Mouse (Mus musculus) midbrain, embryonic 16.5 days (tissue): ENCODE results near the gene Gm20388. TPM values are rescaled to one million over a fixed set of nuclear protein-coding genes. Genes with fewer than 3 reads are reported as not detected.

Experiments
- ATAC-seq: fragments of 200-750 bp; cut with Nextera tagmentation; 2 replicates; pipeline ENCODE4 v1.8.0; 2017; ENCODE audit warnings: moderate TSS enrichment
- H3K27ac ChIP-seq: fragments of 300-500 bp; sonication (generic); 2 replicates; pipeline ENCODE4 v1.5.1; 2014; ENCODE audit warnings: mild to moderate bottlenecking, low read length, mixed read lengths
- H3K27me3 ChIP-seq: fragments of 300-500 bp; sonication (generic); 2 replicates; pipeline ENCODE4 v1.6.1; 2014; ENCODE audit warnings: low read depth, low read length, mixed read lengths; ENCODE audit not compliant: control insufficient read depth, insufficient read depth
- H3K36me3 ChIP-seq: fragments of 300-500 bp; sonication (generic); 2 replicates; pipeline ENCODE4 v1.6.1; 2014; ENCODE audit warnings: mild to moderate bottlenecking, low read length, moderate library complexity, mixed read lengths; ENCODE audit not compliant: control insufficient read depth, insufficient read depth
- H3K4me1 ChIP-seq: fragments of 300-500 bp; sonication (generic); 2 replicates; pipeline ENCODE4 v1.6.1; 2014; ENCODE audit warnings: mild to moderate bottlenecking, low read length, mixed read lengths; ENCODE audit not compliant: control insufficient read depth, insufficient read depth
- H3K4me2 ChIP-seq: fragments of 300-500 bp; sonication (generic); 2 replicates; pipeline ENCODE4 v1.6.1; 2014; ENCODE audit warnings: mild to moderate bottlenecking, low read length, mixed read lengths
- H3K4me3 ChIP-seq: fragments of 300-500 bp; sonication (generic); 2 replicates; pipeline ENCODE4 v1.5.1; 2014; ENCODE audit warnings: low read depth, mild to moderate bottlenecking, low read length, moderate library complexity, mixed read lengths
- H3K9ac ChIP-seq: fragments of 300-500 bp; sonication (generic); 2 replicates; pipeline ENCODE4 v1.6.1; 2014; ENCODE audit warnings: low read depth, low read length, mixed read lengths
- H3K9me3 ChIP-seq: fragments of 300-500 bp; sonication (generic); replicated peaks from 2 replicates; pipeline ENCODE4 v1.6.1; 2014; ENCODE audit warnings: mild to moderate bottlenecking, low read length, mixed read lengths; ENCODE audit not compliant: control insufficient read depth, poor library complexity, severe bottlenecking
- WGBS: fragments of 180-500 bp; shearing (Covaris S2); extraction: QIAGEN DNeasy Blood & Tissue Kit; methylation state at CpG from one replicate; pipeline ENCODE4 v1.1.7; 2014; 5-methylcytosine and 5-hydroxymethylcytosine counted together
- polyA plus RNA-seq: library from polyadenylated mRNA; unstranded; fragments of >200 nt; fragmentation: Nextera tagmentation; extraction: Ambion mirVana; gene quantifications from 2 replicates; pipeline ENCODE4 v1.2.1, GENCODE M21; 2015

The Gm20388 gene
- polyA plus RNA-seq, 1 experiment from 2014 or later: 7.5 TPM

DNA sequence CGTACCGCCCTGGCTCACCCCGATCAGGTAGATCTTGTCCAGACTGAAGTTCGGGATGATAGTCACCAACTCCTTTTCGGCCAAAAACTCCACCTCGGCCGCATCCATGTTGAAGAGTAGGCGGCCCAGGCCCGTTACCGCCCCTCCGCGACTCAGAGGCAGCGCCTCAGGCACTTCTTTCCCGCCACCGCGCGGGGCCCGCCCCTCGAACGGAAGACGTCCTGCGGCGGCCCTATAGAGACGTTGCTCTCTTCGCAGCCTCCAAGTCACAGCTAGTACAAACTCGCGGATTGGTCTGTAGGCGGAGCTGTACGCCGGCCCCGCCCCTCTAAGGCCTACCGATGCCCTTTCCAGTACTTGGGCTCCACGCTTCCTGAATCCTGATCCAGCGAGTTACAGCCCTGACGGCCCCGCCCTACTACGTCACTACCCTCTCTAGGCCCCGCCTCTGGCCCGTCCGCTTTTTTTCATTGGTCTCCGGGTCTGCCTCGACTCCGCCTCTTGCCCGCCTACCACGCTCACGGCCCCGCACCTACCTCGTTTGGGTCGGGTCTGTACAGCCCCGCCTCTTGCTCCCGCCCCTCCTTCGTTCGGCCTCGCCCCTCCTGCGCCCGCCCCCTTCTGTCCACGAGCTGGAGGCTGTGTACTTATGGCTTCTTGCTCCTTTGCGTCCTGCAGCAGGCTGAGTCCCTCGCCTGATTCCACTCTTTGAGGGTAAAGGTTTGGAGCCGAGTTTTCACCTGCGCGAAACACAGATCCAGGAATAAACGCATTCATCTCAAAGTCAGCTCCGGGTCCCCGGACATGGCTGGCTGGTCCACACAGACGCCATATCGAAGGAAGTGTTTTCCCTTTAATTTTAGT is 678.5 kb downstream of the Gm20388 start, which contains the start of gene Gins2:
Gene Gins2 (minus strand): TSS at position 397 of the 864 bp plus-strand sequence.
- peak within 1 kb of the TSS; percentile 99 for H3K4me2 ChIP-seq
- H3K27ac ChIP-seq: peak within 1 kb of the TSS; percentile 10; the same call in 1 of the 2 replicates
- under 1% methylated on average over 66 of the region's 67 CpGs for WGBS
- H3K36me3 ChIP-seq: no peaks in the 10 kb centered on the region
- H3K9me3 ChIP-seq: no peaks in the 10 kb centered on the region
- H3K27me3 ChIP-seq: no peaks in the 10 kb centered on the region
- ATAC-seq: peak; percentile 98
- H3K4me1 ChIP-seq: peaks cover 6% of the 10 kb centered on the region
- peak within 1 kb of the TSS; percentile 57 for H3K4me3 ChIP-seq
- H3K9ac ChIP-seq: peak within 1 kb of the TSS; percentile 59

DNA sequence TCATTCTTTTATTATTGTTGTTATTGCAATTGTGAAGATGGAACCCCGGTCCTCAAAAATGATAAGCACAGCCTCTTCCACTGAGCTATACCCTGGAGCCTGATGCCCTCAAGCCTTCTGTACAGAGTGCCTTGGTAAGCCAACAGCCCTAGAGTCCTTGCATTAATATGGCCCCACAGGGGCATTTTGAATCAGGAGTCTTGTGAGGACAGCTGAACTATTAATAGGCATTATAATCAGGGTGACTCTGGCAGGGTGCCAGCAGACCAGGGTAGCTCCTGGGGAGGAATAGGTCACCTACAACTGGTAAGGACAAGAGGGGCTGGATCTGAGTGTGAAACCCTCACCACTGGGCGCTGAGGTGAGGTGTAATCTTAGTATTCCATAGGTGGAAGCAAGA is 679.3 kb downstream of the Gm20388 start:
- H3K4me2 ChIP-seq: peak overlapping the region; percentile 99
- H3K36me3 ChIP-seq: no peaks in the 10 kb centered on the region
- H3K27me3 ChIP-seq: no peaks in the 10 kb centered on the region
- peak overlapping the region; percentile 57 for H3K4me3 ChIP-seq
- 59% methylated on average over 2 of the region's 2 CpGs for WGBS
- ATAC-seq: no peak
- H3K9me3 ChIP-seq: no peaks in the 10 kb centered on the region
- H3K9ac ChIP-seq: peak overlapping the region; percentile 54
- no peak overlapping the region for H3K27ac ChIP-seq
- peaks cover 6% of the 10 kb centered on the region for H3K4me1 ChIP-seq

DNA sequence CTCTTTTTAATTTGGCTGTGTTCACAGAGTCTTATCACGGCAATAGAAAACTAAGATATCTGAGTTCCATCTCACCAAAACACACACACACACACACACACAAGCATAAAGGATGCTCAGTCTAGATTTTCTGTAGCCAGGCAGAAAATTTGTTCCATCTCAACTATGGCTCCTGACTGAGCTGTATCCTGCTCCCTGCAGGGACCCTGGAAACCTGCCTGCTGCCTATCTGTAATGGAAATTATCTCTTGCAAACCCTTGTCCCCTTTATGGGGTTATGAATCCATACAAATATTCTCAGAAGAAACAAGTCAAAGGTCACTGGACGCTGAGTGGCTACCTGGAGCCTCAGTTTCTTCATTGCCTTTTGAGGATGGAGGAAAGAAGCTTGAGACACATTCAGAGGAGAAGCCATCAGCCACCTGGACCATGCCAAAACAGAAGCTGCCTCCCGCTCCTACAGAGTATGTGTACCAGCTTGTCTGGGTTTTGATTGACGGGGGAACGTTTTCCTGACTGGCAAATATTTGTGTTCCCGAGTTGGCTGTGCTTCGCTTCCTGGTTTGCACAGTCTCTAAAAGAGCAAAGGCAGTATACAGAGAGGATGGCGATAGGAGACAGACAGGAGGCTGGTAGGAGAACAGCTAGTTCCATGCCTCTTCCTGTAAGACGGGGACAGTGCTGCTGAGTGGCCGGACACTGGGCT is 681.1 kb downstream of the Gm20388 start:
- no peak overlapping the region for H3K9ac ChIP-seq
- no peak for ATAC-seq
- H3K4me2 ChIP-seq: no peak overlapping the region
- H3K36me3 ChIP-seq: no peaks in the 10 kb centered on the region
- no peak overlapping the region for H3K4me3 ChIP-seq
- H3K27ac ChIP-seq: no peak overlapping the region
- no peaks in the 10 kb centered on the region for H3K27me3 ChIP-seq
- no peaks in the 10 kb centered on the region for H3K9me3 ChIP-seq
- 79% methylated on average over 10 of the region's 10 CpGs for WGBS
- peaks cover 6% of the 10 kb centered on the region for H3K4me1 ChIP-seq

DNA sequence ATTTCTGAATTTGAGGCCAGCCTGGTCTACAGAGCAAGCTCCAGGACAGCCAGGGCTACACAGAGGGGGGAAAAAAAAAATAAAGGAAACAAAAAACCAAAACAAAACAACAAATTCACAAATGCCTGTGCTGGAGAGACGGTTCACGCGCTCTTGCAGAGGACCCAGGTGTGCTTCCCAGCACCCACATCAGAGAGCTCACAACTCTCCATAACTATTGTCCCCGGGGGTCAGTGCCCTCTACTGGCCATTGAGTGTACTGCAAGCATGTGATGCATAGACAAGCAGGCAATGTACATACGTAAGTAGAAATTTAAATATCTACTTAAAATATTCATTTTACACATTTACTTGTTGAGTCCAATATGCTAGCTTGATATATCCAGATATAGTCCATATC is 683.9 kb downstream of the Gm20388 start:
- Histone ChIP-seq H3K4me3 (no peak overlapping the region), H3K4me2 (no peak overlapping the region), H3K36me3 (no peaks in the 10 kb centered on the region), H3K4me1 (no peaks in the 10 kb centered on the region), H3K9ac (no peak overlapping the region), H3K27me3 (no peaks in the 10 kb centered on the region), H3K27ac (no peak overlapping the region), H3K9me3 (no peaks in the 10 kb centered on the region)
- no peak for ATAC-seq
- WGBS: 91% methylated on average over 5 of the region's 5 CpGs

DNA sequence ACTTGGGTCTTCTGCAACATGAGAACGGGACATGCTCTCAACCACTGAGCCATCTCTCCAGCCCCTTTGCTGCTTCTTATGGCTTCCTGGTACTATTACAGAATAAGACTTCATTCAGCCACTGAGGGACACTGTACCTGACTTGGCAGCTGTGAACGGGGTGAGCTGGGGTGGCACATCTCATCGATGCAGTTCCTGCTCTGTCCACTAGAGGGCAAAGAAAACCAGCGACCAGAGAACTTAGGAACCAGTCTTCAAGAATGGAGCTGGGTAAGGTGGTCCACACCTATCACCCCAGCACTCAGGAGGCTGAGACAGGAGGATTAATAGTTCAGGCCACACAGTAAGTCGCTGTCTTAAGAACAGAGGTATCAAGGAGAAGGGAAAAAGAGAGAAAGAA is 685.3 kb downstream of the Gm20388 start:
- Histone ChIP-seq H3K27me3 (no peaks in the 10 kb centered on the region), H3K27ac (no peak overlapping the region), H3K9ac (no peak overlapping the region), H3K4me1 (no peaks in the 10 kb centered on the region), H3K4me2 (no peak overlapping the region), H3K9me3 (no peaks in the 10 kb centered on the region), H3K4me3 (no peak overlapping the region), H3K36me3 (no peaks in the 10 kb centered on the region)
- WGBS: 13% methylated on average over 5 of the region's 5 CpGs
- ATAC-seq: no peak

DNA sequence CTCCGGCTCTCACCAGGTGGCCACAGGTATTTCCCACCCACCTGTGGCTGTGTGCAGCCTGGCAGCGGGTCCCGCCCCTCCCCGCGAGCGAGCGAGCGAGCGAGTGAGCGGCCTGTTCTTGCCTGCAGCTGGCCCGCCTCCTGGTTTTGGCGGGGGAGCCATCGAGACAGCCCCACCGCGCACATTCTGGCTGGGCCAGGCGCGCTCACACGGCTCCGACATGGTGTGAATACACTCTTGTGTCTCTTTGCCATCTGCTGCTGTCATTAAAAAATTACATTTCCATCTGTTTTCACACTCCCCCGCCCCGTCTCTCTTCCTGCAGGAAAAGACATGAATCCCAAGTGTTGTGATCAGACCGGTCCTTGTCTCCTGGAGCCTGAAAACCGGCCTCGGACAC is 687.9 kb downstream of the Gm20388 start:
- Histone ChIP-seq H3K4me1 (peaks cover 6% of the 10 kb centered on the region; the same call in 1 of the 2 replicates), H3K36me3 (no peaks in the 10 kb centered on the region), H3K9ac (no peak overlapping the region), H3K9me3 (no peaks in the 10 kb centered on the region), H3K27ac (no peak overlapping the region), H3K4me3 (no peak overlapping the region), H3K27me3 (no peaks in the 10 kb centered on the region), H3K4me2 (no peak overlapping the region; the same call in 1 of the 2 replicates)
- ATAC-seq: peak; percentile 38; the same call in 1 of the 2 replicates
- 31% methylated on average over 24 of the region's 24 CpGs for WGBS

DNA sequence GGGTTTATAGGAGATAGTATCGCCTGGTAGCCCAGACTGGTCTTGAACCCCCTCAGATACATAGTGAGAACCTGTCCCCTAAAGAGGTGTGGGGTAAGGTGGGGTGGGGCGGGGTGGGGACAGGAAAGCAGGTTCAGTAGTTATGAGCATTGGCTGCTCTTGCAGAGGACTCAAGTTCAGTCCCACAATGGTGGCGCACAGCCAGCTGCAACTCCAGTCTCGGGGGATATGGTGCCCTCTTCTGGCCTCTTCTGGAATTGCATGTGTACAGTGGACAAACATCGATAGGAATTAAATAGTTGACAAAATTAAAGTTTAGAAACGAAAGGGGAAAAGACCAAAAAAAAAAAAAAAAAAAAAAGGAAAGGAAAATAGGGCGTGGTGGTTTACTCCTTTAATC is 688.9 kb downstream of the Gm20388 start:
- WGBS: 57% methylated on average over 7 of the region's 7 CpGs
- no peak overlapping the region for H3K4me2 ChIP-seq
- no peaks in the 10 kb centered on the region for H3K36me3 ChIP-seq
- ATAC-seq: no peak
- H3K4me1 ChIP-seq: peaks cover 6% of the 10 kb centered on the region; the same call in 1 of the 2 replicates
- H3K27ac ChIP-seq: no peak overlapping the region
- H3K4me3 ChIP-seq: no peak overlapping the region
- no peaks in the 10 kb centered on the region for H3K9me3 ChIP-seq
- H3K27me3 ChIP-seq: no peaks in the 10 kb centered on the region
- no peak overlapping the region for H3K9ac ChIP-seq

DNA sequence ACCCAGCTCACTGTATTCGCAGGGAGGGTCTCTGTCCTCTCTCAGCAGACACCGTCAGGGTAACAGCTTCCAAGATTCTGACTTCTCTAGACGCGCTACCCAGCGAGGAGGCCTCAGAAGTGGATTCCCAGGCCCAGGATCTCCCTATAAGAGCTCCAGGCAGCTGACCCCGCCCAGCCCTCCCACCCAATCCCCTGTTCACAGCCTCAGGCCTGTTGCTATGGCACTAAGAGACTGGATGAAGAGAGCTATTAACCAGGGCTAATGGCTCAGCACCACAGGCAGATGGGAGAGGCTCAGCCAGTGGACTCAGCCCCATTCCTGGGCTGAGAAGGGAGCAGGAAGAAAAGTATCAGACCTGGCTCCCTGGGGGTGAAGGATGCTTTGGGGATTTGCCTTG is 692.0 kb downstream of the Gm20388 start:
- Histone ChIP-seq H3K9me3 (no peaks in the 10 kb centered on the region), H3K9ac (no peak overlapping the region), H3K36me3 (no peaks in the 10 kb centered on the region), H3K4me2 (no peak overlapping the region), H3K4me3 (no peak overlapping the region), H3K4me1 (peaks cover 6% of the 10 kb centered on the region; the same call in 1 of the 2 replicates), H3K27me3 (no peaks in the 10 kb centered on the region), H3K27ac (no peak overlapping the region)
- 35% methylated on average over 6 of the region's 6 CpGs for WGBS
- 0 out of 2 replicates have a peak, but pooled peaks have one; percentile 8 for ATAC-seq

DNA sequence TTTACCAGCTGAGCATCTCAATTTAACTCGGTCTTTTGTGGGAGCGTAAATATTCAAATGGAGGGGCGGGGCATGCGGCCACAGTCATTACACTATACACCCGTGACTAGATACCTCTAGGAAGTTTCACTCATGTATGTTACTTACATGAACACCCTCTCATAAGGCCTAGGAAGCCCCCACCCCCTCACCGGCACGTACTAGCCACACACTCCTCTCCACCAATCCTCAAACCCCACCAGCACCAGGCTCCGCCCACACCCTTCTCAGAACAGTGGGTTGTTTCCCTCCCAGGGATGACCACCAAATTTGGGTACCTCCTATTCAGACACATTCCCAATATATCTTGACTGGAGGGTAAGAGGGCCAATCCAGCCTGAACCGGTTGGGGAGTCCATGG is 696.8 kb downstream of the Gm20388 start:
- Histone ChIP-seq H3K9ac (no peak overlapping the region), H3K9me3 (no peaks in the 10 kb centered on the region), H3K27ac (no peak overlapping the region), H3K36me3 (no peaks in the 10 kb centered on the region), H3K4me3 (no peak overlapping the region), H3K4me1 (peaks cover 5% of the 10 kb centered on the region; the same call in 1 of the 2 replicates), H3K27me3 (no peaks in the 10 kb centered on the region), H3K4me2 (no peak overlapping the region)
- 84% methylated on average over 9 of the region's 9 CpGs for WGBS
- 0 out of 2 replicates have a peak, but pooled peaks have one; percentile 18 for ATAC-seq
